Mouse (Mus musculus) right cerebral cortex, postnatal 25 days (tissue): ENCODE data around the gene Casc1.
A peak's percentile ranks its signal among the peaks of the same experiment; 100 is the strongest.

ENCODE experiments used
- DNase-seq: peaks from one replicate; pipeline ENCODE4 v3.0.0; 2022

The Casc1 gene

DNA sequence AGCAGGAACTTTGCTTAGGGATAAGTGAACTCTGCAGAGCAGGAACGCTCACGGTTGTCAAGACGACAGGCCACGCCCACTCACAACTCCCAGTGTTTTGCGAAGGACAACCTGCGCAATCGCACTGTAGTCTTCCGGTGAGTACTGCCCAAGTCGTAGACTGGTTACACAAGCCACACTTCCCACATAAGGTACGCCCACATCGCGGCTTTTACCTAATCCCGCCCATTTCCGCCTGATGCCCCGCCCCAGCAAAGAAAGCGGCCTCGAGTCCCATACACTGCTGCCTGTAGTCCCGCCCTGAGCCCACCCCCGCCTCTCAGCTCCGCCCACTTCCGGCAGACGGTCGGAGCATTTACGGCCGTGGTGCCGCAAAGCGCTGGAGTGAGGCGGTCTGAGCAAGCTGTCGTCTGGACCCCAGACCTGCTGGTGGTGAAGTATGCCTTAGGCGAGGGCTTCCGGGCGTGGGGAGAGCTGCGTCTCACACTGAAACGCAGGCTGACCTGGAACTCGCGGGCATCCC, at the start of gene Casc1, which contains the start of gene Etfrf1:
Casc1 (minus strand) TSS at position 190 of the 523 bp plus-strand sequence.
Etfrf1 (plus strand) TSS at position 319 of the 523 bp plus-strand sequence.
- DNase-seq = peak; percentile 98

DNA sequence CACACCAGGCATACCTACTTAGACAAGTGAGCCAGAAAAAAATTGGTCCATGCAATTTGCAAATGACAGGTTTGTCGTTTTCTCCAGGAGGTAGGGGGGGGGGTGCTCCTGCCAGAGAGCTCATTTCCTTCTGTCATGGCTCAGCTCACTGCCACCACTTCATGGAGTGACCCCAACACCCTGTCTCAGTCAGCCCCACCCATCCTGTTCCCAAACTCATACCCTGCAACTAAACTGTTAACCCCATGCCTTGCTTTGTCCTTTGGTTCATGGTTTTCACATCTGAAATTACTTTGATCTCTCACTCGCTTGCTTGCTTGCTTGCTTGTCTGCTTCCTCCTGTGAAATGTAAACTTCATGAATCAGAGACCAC, 45.9 kb upstream of the Casc1 start:
- DNase-seq = no peak

DNA sequence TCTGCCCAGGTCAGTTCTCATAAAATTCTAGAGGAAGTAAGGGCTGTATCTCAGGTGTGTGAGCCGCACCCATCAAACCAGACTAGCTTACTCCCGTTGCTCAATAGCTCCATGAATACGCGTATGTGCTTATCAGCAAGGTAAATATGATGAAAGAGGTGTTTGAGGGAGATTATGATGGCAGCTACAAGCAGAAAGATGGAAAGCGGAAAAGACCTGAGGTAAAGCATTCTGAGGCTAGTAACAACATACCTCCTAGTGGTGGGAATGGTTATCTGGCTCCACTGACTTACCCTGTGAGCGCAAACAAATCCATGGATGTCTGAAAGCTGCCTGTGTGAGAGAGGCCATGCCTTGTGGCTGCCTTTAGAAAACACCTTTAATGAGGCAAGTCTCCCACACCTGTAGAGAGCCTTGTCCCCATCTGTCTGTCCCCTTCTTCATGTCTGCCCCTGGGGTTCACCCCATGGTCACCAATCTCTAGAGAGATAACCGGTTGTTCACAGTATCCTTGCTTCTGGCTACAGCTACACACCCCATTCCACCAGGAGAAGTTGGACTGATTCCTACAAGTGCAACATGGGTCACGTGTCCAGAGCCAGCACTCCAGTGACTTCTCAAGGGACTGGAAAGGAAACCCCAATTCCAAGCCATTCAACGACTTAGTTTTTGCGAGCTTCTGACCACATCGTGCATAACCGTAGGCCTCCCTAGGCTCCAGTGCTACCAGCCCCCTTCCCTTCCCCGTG, 45.3 kb upstream of the Casc1 start:
- no peak for DNase-seq

DNA sequence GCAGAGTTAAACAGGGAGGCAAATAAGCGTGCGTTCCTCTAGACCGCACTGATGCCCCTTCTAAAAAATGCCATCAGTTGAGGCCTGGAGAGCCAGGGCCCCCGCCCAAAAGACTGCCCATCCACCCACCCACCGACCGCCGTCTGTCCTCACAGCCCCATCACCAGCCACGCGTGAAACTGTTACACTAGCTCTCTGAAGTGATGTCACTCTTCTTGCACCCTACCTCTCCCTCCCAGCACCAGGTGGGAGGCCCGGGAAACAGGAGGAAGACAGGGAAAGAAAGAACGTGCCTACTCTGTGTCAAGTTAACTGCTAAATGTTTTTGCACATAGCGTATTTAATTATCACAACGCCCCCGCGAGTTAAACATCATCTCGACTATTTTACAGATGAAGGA, 40.0 kb upstream of the Casc1 start:
- peak; percentile 37 for DNase-seq

DNA sequence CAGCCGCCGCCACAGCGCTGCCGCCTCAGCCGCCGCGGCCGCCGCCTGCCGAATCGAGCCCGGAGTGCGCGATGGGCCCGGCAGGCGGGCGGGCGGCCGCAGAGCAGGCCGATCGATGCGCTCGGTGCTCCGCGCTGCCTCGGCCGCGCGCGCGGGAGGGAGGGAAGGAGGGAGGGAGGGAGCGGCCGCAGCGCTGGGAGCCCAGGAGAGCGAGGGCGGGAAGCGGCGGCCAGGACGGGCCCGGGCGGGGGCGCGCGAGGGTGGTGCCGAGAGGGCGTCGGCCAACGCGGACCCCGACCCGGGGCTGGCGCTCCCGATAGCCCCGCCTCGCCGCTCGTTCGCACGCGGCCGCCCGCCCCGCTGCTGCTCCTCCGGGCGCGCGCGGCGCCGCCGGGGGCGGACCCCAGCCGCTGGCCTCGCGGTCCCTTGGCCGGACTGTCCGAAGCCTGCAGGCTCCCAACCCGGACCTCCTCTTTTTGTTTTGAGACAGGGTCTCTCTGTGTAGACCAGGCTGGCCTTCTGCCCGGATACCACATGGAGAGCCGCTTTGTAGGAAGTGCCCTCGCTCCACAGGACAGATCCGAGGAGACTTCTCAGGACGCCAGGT, 39.5 kb upstream of the Casc1 start, which contains the start of gene Kras:
Kras (minus strand) TSS at position 55 of the 607 bp plus-strand sequence.
- DNase-seq = peak; percentile 91

DNA sequence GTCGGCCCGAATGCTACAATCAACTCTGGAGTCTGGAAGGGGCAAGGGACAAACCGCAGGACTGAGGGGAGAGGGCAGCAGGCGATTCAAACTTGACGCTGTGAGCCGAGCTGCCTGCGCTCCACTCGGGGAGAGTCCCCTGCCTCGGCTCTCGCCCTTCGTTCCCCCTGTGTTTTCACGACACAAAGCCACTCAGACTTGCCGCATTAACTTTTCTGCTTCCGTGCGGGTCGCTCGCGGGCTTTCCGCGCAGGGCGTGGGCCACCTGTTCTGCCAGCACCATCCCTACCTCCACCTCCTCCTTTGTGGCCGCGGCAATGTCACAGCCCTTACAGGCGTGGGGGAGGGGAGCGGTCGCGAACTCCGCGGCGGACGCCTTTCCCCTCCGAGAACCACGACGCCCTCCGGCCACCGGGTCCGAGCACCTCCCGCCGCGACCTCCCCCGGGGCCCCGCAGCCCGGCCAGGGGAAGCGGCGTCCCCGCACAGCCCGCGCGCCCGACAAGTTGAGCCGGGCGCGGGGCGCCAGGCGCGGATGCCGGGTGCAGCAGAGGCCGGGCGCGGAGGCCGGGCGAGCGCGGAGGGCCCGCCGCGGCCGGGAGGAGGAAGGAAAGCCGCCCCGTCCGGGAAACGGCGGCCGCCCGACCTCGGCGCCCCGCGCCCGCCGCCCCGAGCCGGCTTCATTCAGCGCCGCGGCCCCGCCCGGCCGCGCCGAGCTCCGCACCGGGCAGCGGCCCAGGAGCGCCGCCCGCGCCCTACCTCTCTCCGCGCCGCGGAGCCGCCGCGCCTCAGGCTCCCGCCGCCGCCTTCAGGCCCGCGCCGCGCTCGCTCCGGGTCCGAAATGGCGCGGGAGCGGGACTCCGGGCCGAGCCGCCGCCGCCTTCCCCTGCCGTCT, 38.7 kb upstream of the Casc1 start:
- peak; percentile 52 for DNase-seq

DNA sequence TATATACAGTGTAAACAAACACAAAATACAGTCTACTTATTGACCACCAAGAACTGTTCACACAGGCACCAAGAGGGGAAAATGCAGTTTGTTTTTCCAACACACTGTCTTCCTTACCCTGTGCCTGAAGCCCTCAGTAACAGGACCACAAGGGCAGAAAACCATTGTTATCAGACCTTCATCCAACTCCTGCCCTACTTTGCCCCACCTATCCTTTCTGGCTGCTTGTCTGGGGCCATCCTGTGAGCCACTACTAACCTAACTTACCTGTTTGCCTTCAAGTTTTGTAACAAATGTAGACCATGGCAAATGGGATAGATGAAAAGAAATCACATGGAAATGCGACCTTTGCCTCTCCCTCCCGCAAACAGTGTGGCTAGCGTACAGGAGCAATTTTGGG, 37.1 kb upstream of the Casc1 start:
- DNase-seq = no peak

DNA sequence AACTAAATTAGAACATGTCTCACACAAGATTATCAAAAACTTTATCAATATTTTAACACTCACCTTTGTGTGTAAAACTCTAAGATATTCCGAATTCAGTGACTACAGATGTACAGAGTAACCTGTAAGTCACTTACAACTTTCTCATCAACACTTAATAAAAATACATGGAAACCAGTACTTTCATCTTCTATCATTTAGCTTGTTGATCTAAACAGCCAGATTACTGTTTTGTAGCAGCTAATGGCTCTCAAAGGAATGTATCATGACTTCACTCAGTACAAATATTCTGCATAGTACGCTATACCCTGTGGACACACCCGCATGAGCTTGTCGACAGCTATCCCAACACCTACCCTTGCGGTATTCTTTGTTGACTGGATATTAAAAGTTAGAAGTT, 36.0 kb upstream of the Casc1 start:
- no peak for DNase-seq

DNA sequence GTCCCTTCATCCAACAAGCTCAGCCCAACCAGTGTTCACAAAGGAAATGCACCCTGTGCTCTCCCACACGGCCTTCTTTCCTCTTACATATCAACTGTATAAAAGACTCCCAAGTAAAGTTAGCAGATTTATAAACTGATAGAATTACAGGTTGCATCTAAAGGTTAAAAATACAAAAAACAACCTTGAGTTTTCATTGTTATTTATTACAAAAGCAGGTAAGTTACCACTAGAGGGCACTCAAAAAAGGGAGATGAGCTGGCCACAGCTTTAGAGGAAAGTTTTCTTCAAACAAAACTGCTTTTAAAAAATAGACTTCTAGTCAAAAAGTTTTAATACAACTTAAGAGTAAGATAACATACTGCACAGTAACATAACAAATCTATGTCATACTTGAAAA, 31.7 kb upstream of the Casc1 start:
- no peak for DNase-seq

DNA sequence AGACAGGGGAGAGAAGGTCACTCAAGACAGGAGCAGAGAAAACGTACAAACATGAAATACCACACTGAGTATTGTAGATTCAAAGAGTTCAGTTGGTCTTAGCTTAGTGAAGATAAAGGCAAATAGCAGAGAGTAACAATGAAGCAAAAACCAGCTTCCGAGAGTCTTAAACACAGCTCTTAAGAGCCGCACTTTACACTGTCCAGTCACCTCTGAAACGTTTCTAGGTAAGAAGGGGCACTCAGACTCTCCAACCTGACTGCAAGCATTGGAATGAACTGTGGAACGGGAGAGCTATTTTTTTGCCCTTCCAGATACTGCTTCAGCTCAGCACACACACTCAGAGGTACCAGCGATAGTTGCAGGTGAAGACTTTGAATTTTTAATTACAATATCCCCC, 29.5 kb upstream of the Casc1 start:
- no peak for DNase-seq

DNA sequence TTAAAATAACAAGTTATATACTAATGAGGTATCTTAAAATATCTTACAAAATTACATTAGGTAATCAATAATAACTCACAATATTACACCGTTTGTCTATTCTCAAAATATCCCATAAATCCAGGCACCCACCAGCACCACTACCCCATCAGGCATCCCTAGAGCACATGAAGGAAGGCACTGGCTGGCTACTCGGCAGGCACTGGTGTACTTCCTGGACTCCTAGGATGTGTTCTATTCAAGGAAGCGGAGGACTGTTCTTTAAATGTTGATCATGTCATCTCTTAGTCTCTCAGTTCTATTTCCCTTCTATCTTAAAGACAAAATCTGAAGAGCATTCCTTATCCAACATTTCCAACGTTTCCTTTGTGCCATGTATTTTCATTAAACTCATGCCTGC, 26.3 kb upstream of the Casc1 start:
- DNase-seq = no peak

DNA sequence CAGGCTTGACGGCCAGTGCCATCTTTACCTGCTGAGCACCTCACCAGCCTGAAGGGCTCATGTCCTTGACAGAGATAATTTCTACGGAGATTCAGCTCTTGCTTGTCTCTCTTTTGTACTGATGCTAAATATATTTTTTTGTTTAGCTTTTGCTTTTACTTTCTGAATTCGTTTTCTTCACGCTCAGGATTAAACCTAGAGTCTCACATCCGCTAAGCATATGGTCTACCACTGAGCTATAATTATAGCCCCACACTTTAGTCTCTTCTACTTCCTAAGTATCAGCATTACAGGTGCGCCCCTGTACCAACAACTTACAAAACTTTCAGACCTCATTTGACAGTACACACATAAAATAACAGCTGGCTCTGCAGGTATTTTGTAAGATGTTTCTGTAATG, 24.6 kb upstream of the Casc1 start:
- no peak for DNase-seq

DNA sequence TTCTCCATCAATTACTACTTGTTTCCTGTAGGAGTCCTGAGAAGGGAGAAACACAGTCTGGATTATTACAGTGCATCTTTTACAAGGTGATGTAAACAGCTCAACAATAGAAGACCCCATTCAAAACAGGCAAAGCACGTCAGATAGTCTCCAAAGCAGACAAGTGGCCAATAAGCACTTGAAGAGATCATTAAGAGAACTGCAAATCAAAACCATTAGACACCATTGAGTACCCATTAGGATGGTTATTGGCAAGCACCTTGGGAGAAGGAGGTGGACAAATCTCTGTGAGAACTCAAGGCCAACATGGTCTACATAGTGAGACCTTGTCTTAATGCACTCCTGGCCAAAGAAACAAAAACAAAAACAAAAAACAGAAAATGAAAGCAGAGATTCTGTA, 23.6 kb upstream of the Casc1 start:
- no peak for DNase-seq

DNA sequence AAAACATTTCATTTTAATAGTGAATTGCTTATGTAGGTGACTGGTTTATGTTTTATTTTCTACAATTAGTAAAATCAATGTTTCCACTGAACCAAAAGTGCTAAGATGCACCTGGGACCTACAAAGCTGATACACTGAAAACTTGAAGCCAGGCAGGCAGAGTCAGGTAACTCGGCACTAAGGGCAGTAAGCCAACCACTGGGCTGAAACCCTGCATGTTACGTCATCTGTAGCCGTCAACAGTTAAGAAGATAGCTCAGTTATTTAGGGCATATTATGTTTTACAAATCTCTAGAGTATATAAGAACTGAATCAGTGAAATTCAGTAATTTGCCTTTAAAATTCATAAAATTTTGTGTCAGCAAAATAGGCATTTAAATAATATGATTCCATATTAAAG, 15.5 kb upstream of the Casc1 start:
- no peak for DNase-seq

DNA sequence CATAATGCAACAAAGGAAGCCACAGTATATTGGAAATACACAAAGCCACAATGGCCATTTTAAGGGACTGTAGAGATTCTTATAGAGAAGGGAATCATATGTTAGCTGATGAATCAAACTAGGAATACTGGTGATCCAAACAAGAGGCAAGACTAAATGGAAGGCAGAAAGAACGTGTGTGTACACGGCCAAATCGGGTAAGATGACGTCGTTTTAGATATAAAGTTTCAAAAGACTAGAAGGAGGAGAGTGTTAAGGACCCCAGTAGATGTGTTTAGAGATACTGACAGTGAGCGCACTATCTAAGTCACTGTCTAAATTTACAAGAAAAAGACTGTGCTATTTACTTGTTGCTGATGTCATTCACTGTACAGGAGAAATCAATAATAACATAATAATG, 13.4 kb upstream of the Casc1 start:
- no peak for DNase-seq

DNA sequence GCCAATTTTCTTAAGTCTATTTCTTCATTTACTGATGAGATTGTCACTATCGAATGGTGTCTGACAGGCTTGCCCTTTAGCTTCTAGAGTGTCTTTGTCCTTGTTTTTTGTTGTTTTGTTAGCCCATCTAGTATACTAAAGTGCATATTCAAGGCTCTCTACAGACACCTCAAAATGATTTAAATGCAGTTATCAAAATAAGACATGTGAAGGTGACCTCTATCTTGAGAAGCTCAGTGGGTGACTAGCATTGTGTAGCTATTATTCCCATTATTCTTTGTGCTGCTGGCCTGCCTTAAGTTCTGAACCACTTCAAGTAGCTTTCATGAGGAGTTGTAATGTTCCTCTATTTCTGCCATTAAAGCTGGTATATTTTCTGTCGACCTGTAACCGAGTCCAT, 5.0 kb upstream of the Casc1 start:
- DNase-seq = no peak

DNA sequence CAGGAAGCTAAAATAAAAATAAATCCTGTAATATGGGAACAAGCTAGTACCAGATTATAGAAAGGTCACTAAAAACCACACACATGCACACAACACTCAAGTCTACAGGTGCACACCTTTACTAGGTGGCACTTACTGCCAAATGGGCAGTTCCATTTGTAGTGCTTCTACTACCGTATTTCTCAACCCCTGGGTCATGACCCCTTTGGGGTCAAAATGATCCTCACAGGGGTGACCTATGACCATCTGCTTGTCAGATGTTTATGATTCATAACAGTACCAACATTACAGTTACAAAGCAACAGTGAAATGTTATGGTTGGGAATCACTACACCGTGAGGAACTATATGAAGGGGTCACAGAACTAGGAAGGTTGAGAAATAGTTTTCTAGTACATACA, 3.1 kb upstream of the Casc1 start:
- DNase-seq = no peak

DNA sequence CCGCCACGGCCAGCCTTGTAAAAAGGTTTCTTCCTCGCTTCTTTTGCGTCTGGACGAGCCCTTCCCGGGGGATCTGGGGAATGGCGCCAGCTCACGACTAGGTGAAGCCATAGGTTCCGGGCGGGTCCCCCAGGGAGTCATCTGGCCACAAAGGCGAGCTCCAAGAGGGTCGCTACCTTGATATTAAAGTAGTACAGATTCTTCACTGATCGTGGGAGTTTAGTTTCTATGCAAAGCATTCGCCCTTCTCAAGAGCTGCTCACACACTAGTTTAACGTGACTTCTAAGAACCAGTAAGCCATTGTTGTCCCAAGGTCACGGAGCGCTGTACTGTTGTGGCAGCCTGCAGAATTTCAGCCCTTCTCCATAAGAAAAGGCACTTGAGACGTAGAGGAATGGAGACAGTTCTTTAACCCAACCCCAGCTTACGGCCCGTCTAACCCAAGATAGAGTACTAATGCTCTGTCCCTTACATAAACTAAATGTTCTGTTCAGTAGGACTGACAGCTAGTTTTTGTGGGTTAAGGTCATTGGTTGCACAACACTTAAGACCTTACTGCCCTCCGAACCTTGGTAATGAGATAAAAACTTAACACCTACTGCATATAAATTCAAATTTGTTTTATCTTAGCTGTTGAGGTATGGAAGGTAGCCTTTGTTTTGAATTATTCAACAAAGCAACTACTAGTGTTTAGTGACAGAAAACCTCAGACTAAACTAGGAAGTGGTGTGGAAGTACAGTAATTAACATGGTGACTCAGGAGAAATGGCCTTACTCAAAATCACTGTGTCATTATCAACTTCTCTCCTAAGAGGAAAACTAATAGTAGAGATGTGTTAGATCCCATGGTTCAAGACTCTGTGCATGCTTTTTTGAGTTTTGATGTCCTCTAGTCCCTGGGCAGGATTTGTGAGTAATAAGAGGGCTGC, 836 bp upstream of the Casc1 start:
- no peak for DNase-seq

DNA sequence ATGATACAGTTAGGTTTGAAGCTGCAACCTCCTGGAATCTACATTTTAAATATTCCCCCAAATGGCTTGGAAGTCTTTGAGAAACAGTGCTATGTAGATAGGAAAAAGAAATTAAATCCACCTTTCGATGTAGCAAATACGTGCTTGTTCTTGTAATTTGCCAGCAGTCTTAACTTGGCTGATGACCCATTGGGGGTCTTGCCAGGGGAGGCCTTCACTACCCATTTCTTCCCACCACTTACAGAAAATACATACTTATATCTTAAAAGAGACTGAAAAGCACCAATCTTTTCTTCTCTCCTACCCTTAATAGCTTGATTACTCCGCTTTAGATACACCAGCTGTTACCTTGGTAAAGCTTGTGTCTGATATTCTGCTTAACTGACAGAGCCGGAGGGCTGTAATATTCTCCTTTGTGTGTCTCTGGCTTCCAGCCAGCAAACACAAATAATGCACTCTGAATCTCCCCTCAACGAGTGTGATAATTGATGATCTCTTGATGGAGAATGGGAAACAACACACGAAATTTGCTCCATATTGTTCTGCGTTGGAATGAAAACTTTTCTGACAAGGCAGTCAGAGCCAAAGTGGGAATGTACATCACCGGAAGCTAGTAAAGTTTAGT, 637 bp downstream of the Casc1 start:
- DNase-seq = no peak

DNA sequence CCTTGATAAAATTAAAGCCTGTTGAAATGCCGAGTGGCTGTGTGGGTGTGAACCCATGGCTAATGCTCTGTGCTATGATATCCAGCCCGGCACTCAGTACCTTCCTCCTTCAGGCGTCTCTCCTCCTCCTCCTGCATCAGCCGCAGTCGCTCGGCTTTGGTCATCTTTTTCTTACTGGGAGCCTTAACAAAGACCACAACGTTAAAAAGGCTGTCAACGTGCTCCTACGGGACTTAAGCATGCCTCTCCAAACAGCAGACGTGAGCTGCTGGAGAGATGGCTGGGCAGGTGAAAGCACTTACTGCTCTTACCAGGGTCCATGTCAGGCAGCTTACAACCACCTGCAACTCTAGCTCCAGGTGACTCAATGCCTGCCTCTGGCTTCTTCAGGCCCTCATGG, 5.7 kb downstream of the Casc1 start:
- DNase-seq = no peak

DNA sequence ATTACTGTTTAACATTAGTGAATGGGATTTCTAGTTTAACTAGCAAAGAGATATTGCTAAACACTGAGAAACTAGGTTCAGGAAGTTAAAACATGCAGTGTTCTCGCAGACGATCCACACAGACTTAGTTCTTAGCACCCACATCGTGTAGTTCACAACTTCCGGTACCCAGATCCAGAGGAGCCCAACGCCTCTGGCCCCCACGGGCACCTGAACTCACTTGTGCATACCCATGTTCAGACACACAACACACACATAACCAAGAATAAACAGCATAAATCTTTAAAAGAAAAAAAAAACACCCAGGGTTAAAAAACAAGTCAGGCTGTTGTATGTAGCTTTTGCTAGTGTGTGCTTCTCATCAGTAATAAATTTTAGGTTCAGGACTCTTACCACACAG, 6.4 kb downstream of the Casc1 start:
- DNase-seq = no peak
